Mouse (Mus musculus) MEL (cell line): ENCODE results near the gene Pxt1. TPM values are rescaled to one million over a fixed set of nuclear protein-coding genes. Genes with fewer than 3 reads are reported as not detected.

Source experiments
- DNase-seq: peaks from one replicate; pipeline ENCODE4 v3.0.0; 2011; ENCODE audit warnings: low read depth, low spot score
- H3K27ac ChIP-seq: 2 replicates; pipeline ENCODE4 v1.5.1; 2012; ENCODE audit warnings: low read depth, mild to moderate bottlenecking, control low read depth, low read length, moderate library complexity; ENCODE audit not compliant: control insufficient read depth
- H3K27me3 ChIP-seq, 2 experiments: fragments of 150-350 bp in 1 of 2; sonication (generic) in 1 of 2; 2 replicates each; pipeline ENCODE4 v1.6.1; 2012; ENCODE audit warnings: low read length in 2 of 2, mild to moderate bottlenecking in 2 of 2, improper control_type of control experiment in 1 of 2, moderate library complexity in 1 of 2; ENCODE audit not compliant: insufficient read depth in 2 of 2, control insufficient read depth in 1 of 2
- H3K36me3 ChIP-seq, 2 experiments: 2 replicates each; pipeline ENCODE4 v1.6.1; 2012 to 2014; ENCODE audit warnings: low read length in 2 of 2, improper control_type of control experiment in 1 of 2, inconsistent platforms in 1 of 2, mild to moderate bottlenecking in 1 of 2; ENCODE audit not compliant: insufficient read depth in 2 of 2, control insufficient read depth in 1 of 2
- H3K4me1 ChIP-seq, 2 experiments: fragments of 150-350 bp in 1 of 2; sonication (generic) in 1 of 2; 2 replicates each; pipeline ENCODE4 v1.6.1; 2012; ENCODE audit warnings: low read length in 2 of 2, improper control_type of control experiment in 1 of 2, mild to moderate bottlenecking in 1 of 2; ENCODE audit not compliant: insufficient read depth in 2 of 2, control insufficient read depth in 1 of 2
- H3K4me3 ChIP-seq, 2 experiments: fragments of 150-350 bp in 1 of 2; sonication (generic) in 1 of 2; 2 replicates each; pipeline ENCODE4 v1.5.1; 2012; ENCODE audit warnings: low read depth in 2 of 2, low read length in 2 of 2, mild to moderate bottlenecking in 2 of 2, moderate library complexity in 2 of 2, control low read depth in 1 of 2, improper control_type of control experiment in 1 of 2; ENCODE audit not compliant: control insufficient read depth in 1 of 2, insufficient read depth in 1 of 2
- H3K79me2 ChIP-seq: 2 replicates; pipeline ENCODE4 v1.6.1; 2012; ENCODE audit warnings: mild to moderate bottlenecking, low read length, moderate library complexity; ENCODE audit not compliant: control insufficient read depth, poor library complexity, insufficient read depth
- H3K9ac ChIP-seq: 2 replicates; pipeline ENCODE4 v1.6.1; 2012; ENCODE audit warnings: low read depth, mild to moderate bottlenecking, control low read depth, low read length, moderate library complexity; ENCODE audit not compliant: control insufficient read depth, poor library complexity, severe bottlenecking
- H3K9me3 ChIP-seq: fragments of 150-350 bp; sonication (generic); replicated peaks from 2 replicates; pipeline ENCODE4 v1.6.1; 2012; ENCODE audit warnings: mild to moderate bottlenecking, low read length, improper control_type of control experiment, moderate library complexity; ENCODE audit not compliant: insufficient read depth
- E2F4 ChIP-seq: IDR thresholded peaks from 2 replicates; pipeline ENCODE4 v1.6.1; 2011; ENCODE audit warnings: low read depth, low read length, improper control_type of control experiment, borderline replicate concordance
- EP300 ChIP-seq, 2 experiments: IDR thresholded peaks; 2 replicates each; pipeline ENCODE4 v1.6.1; 2011; ENCODE audit warnings: improper control_type of control experiment in 2 of 2, low read length in 2 of 2, low read depth in 1 of 2, mild to moderate bottlenecking in 1 of 2
- ETS1 ChIP-seq: IDR thresholded peaks from 2 replicates; pipeline ENCODE4 v1.6.1; 2012; ENCODE audit warnings: low read depth, mild to moderate bottlenecking, inconsistent platforms, low read length, improper control_type of control experiment, moderate library complexity
- GATA1 ChIP-seq: IDR thresholded peaks from 2 replicates; pipeline ENCODE4 v1.6.1; 2011; ENCODE audit warnings: low read depth, low read length, improper control_type of control experiment
- HCFC1 ChIP-seq: IDR thresholded peaks from 2 replicates; pipeline ENCODE4 v1.6.1; 2012; ENCODE audit warnings: low read depth, mild to moderate bottlenecking, inconsistent platforms, low read length, improper control_type of control experiment, moderate library complexity
- MXI1 ChIP-seq: IDR thresholded peaks from 2 replicates; pipeline ENCODE4 v1.6.1; 2011; ENCODE audit warnings: mild to moderate bottlenecking, low read depth, low read length, improper control_type of control experiment
- MYB ChIP-seq: IDR thresholded peaks from 2 replicates; pipeline ENCODE4 v1.6.1; 2011; ENCODE audit warnings: mild to moderate bottlenecking, low read depth, low read length, improper control_type of control experiment
- NELFE ChIP-seq: IDR thresholded peaks from 2 replicates; pipeline ENCODE4 v1.6.1; 2011; ENCODE audit warnings: low read depth, low read length, improper control_type of control experiment
- NRF1 ChIP-seq: IDR thresholded peaks from 2 replicates; pipeline ENCODE4 v1.6.1; 2014; ENCODE audit warnings: low read depth, mild to moderate bottlenecking, inconsistent platforms, low read length, improper control_type of control experiment, moderate library complexity; ENCODE audit not compliant: poor library complexity, insufficient read depth, severe bottlenecking
- POLR2AphosphoS2 ChIP-seq: IDR thresholded peaks from 2 replicates; pipeline ENCODE4 v1.6.1; 2011; ENCODE audit warnings: low read length, improper control_type of control experiment
- RCOR1 ChIP-seq: IDR thresholded peaks from 2 replicates; pipeline ENCODE4 v1.6.1; 2012; ENCODE audit warnings: low read depth, mild to moderate bottlenecking, inconsistent platforms, low read length, improper control_type of control experiment
- SIN3A ChIP-seq: IDR thresholded peaks from 2 replicates; pipeline ENCODE4 v1.6.1; 2012; ENCODE audit warnings: low read length, improper control_type of control experiment, inconsistent platforms
- TBP ChIP-seq: IDR thresholded peaks from 2 replicates; pipeline ENCODE4 v1.8.0; 2011; ENCODE audit warnings: low read depth, low read length, improper control_type of control experiment
- USF1 ChIP-seq: IDR thresholded peaks from 2 replicates; pipeline ENCODE4 v1.6.1; 2014; ENCODE audit warnings: low read depth, mild to moderate bottlenecking, inconsistent platforms, low read length, improper control_type of control experiment, moderate library complexity
- USF2 ChIP-seq, 2 experiments: IDR thresholded peaks; 2 replicates each; pipeline ENCODE4 v1.6.1; 2011 to 2012; ENCODE audit warnings: improper control_type of control experiment in 2 of 2, low read length in 2 of 2, borderline replicate concordance in 1 of 2, inconsistent platforms in 1 of 2, low read depth in 1 of 2, mild to moderate bottlenecking in 1 of 2; ENCODE audit not compliant: insufficient read depth in 1 of 2
- ZKSCAN1 ChIP-seq: IDR thresholded peaks from 2 replicates; pipeline ENCODE4 v1.6.1; 2012; ENCODE audit warnings: low read depth, mild to moderate bottlenecking, inconsistent platforms, low read length, improper control_type of control experiment, moderate library complexity
- ZNF384 ChIP-seq: IDR thresholded peaks from 2 replicates; pipeline ENCODE4 v1.6.1; 2012; ENCODE audit warnings: low read depth, mild to moderate bottlenecking, inconsistent platforms, low read length, improper control_type of control experiment
- polyA plus RNA-seq, 2 experiments: library from polyadenylated mRNA; stranded (reverse) in 1 of 2; unstranded in 1 of 2; fragments of >175 nt in 1 of 2; fragments of >200 nt in 1 of 2; gene quantifications; 2 replicates each; pipeline versions ENCODE4 v1.2.1 to v1.2.4; 2012; ENCODE audit warnings: low replicate concordance in 2 of 2, low read depth in 1 of 2; ENCODE audit not compliant: insufficient read length in 2 of 2, insufficient read depth in 1 of 2, missing spikeins in 1 of 2
- total RNA-seq: library from RNA; depleted of rRNA; stranded (reverse); fragments of 300-350 nt; gene quantifications from 2 replicates; pipeline ENCODE4 v1.2.3, GENCODE M21; 2012

Gene Pxt1
- total and polyA plus RNA-seq, 3 experiments: not detected

DNA sequence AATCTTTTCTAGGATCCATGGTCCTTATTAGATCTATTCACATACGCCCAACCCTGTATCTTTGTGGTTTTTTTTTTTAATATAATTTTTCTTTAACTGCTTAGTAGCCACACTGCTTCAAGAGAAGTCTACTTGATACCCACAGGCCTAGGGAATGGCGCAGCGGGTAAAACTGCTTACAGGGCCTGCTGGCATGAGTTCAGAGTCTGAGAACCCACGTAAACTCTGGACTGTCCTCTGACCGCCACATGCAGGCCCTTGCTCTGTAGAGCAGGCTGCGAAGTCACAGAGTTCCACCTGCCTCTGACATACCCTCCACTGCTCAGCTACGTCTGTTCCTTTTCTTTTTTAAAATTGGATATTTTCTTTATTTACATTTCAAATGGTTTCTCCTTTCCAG lies 841 bp upstream of the Pxt1 start:
- DNase-seq: no peak
- Histone ChIP-seq H3K4me1 (0 out of 4 replicates have a peak, but pooled peaks cover 0 to 2% of the 10 kb centered on the region in 2 experiments), H3K9me3 (no peaks in the 10 kb centered on the region), H3K27ac (no peak overlapping the region), H3K36me3 (no peaks in the 10 kb centered on the region), H3K79me2 (no peaks in the 10 kb centered on the region), H3K4me3 (no peak overlapping the region), H3K9ac (no peak overlapping the region), H3K27me3 (no peaks in the 10 kb centered on the region)
- TF ChIP-seq NELFE (no peak), GATA1 (no peak), SIN3A (no peak), E2F4 (no peak), MYB (no peak), RCOR1 (no peak), ZKSCAN1 (no peak), NRF1 (no peak), ETS1 (no peak), USF2 (IDR thresholded peaks at IDR 0.05; ENCODE audit: borderline replicate concordance in 1 of 2, insufficient read depth in 1 of 2, low read depth in 1 of 2, low read length in 2 of 2) (no peak), TBP (no peak), POLR2AphosphoS2 (no peak), EP300 (IDR thresholded peaks at IDR 0.05; ENCODE audit: low read depth in 1 of 2, low read length in 2 of 2) (no peak), MXI1 (no peak), HCFC1 (no peak)

DNA sequence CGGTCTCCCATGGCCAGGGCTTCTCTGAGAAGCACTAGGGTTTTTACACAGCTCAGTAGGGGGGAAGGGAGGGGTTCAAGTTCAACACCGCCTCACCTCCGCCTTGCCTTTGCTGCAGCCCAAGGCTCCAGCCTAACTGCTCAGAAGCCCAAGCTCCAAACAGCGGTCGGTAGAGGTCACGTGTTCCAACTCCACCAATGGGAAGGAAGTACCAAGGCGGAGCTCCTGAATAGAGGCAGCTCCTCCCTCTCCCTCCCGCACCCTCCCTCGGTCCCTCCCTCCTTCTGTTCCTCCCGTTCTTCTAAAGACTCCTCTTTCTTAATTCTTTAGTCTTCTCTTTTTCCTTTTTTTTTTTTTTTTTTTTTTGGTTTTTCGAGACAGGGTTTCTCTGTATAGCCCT lies 1.5 kb downstream of the Pxt1 start:
- TF ChIP-seq USF1 (peak; percentile 81), HCFC1 (no peak), ZNF384 (no peak), MXI1 (no peak), TBP (no peak)
- TF ChIP-seq, all 39 proteins: peak for 1
- H3K4me1 ChIP-seq: 0 out of 4 replicates have a peak, but pooled peaks cover 0 to 2% of the 10 kb centered on the region in 2 experiments

More for the DNA sequence above, 1.5 kb downstream of the Pxt1 start:
- Histone ChIP-seq H3K9me3 (no peaks in the 10 kb centered on the region), H3K27ac (no peak overlapping the region), H3K4me3 (no peak overlapping the region), H3K79me2 (no peaks in the 10 kb centered on the region), H3K27me3 (no peaks in the 10 kb centered on the region), H3K36me3 (no peaks in the 10 kb centered on the region), H3K9ac (no peak overlapping the region)
- DNase-seq: no peak
